8 mouse cellular contexts compared by ENCODE assay signal in the genomic region with DNA sequence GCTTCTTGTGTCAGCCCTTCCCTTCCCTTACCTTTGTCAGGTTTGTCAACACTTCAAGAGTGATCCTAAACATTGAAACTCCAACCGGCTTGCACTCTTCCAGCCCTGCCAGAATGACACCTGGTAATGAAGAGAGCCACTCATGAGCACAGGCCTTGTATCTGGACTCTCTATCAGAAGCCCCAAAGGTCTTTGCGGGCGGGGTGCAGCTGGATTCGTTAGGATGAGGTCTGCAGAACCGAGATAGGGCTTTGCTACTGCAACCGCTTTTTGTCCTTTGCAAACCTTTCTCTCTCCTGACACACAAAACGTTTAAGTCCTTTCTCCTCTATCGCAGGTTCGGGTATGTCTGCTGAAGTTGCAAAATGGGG. TPM values are rescaled to one million over a fixed set of nuclear protein-coding genes. Genes with fewer than 3 reads are reported as not detected.
DNase-seq lines count a peak whose midpoint lies in the region; ATAC-seq lines count a peak whose summit lies in the region.

A gene (minus strand): TSS at position 131 of the 371 bp plus-strand sequence.

- H3K4me1 ChIP-seq in liver, embryonic 15.5 days (replicated peaks): peaks cover 44% of the 10 kb centered on the region
- H3K4me1 ChIP-seq in stomach, embryonic 16.5 days (ENCODE audit: control insufficient read depth, insufficient read depth, low read length): peaks cover 10% of the 10 kb centered on the region

- 6% methylated on average over 9 of the region's 9 CpGs for WGBS in liver, embryonic 15.5 days (ENCODE audit: insufficient replicate concordance)
- 39% methylated on average over 9 of the region's 9 CpGs for WGBS in stomach, embryonic 16.5 days

- no peaks in the 10 kb centered on the region for H3K27me3 ChIP-seq in liver, embryonic 15.5 days
- no peaks in the 10 kb centered on the region for H3K27me3 ChIP-seq in stomach, embryonic 16.5 days (ENCODE audit: control insufficient read depth, insufficient read depth, low read length)

- peaks cover 15% of the 10 kb centered on the region; the same call in 1 of the 2 replicates for H3K36me3 ChIP-seq in liver, embryonic 15.5 days (replicated peaks)
- no peaks in the 10 kb centered on the region for H3K36me3 ChIP-seq in stomach, embryonic 16.5 days (ENCODE audit: control insufficient read depth, insufficient read depth, low read length)

- ATAC-seq in liver, embryonic 15.5 days (ENCODE audit: insufficient read depth): peak; percentile 88
- peak; percentile 22; the same call in 1 of the 2 replicates for ATAC-seq in stomach, embryonic 16.5 days (ENCODE audit: insufficient read depth, low FRiP score)

- H3K4me2 ChIP-seq in liver, embryonic 15.5 days: peak within 1 kb of the TSS; percentile 85
- H3K4me2 ChIP-seq in stomach, embryonic 16.5 days (ENCODE audit: low read depth, low read length): peak within 1 kb of the TSS; percentile 59

- H3K9ac ChIP-seq in liver, embryonic 15.5 days: peak within 1 kb of the TSS; percentile 82
- peak within 1 kb of the TSS; percentile 75 for H3K9ac ChIP-seq in stomach, embryonic 16.5 days (ENCODE audit: low read length)

- peak within 1 kb of the TSS; percentile 93 for H3K27ac ChIP-seq in liver, embryonic 15.5 days (replicated peaks)
- H3K27ac ChIP-seq in stomach, embryonic 16.5 days (ENCODE audit: low read length): peak within 1 kb of the TSS; percentile 70

- no peak for DNase-seq in adrenal gland, postnatal 14 days
- no peak for DNase-seq in adrenal gland, postnatal 36 days
- no peak for DNase-seq in urinary bladder, adult 2 months (ENCODE audit: low spot score)
- no peak for DNase-seq in urinary bladder, postnatal 10 days (ENCODE audit: low spot score)
- no peak for DNase-seq in heart, postnatal 4 days
- no peak for DNase-seq in urinary bladder, postnatal 25 days (ENCODE audit: low spot score)

- peak within 1 kb of the TSS; percentile 85 for H3K4me3 ChIP-seq in liver, embryonic 15.5 days (replicated peaks)
- peak within 1 kb of the TSS; percentile 68 for H3K4me3 ChIP-seq in stomach, embryonic 16.5 days (replicated peaks; ENCODE audit: low read length)

- no peaks in the 10 kb centered on the region for H3K9me3 ChIP-seq in liver, embryonic 15.5 days (replicated peaks)
- no peaks in the 10 kb centered on the region for H3K9me3 ChIP-seq in stomach, embryonic 16.5 days (replicated peaks; ENCODE audit: control insufficient read depth, low read length)

RNA-seq across cellular contexts. Expression of the gene that starts here (rescaled TPM):
- 17.8 and 32.3 TPM in 2 replicates for total RNA-seq in adrenal gland, postnatal 14 days (2021)
- total RNA-seq in adrenal gland, postnatal 36 days (2021): 1 to 10 TPM; 8.6 to 9.0 TPM
- polyA plus RNA-seq in urinary bladder, adult 2 months (2012; rRNA removed): 12.7 and 12.8 TPM in 2 replicates
- 10 to 100 TPM; 12.9 to 14.0 TPM for total RNA-seq in heart, postnatal 4 days (2021)
- polyA plus RNA-seq in liver, embryonic 15.5 days (2015; fragmentation: Nextera tagmentation; extraction: Ambion mirVana): 144 and 158 TPM in 2 replicates
- polyA plus RNA-seq in stomach, embryonic 16.5 days (2015; fragmentation: Nextera tagmentation; extraction: Ambion mirVana): 123 and 142 TPM in 2 replicates
